Mouse (Mus musculus): Measurements from ENCODE around the gene Ifitm10. TPM values are rescaled to one million over a fixed set of nuclear protein-coding genes. Genes with fewer than 3 reads are reported as not detected.
"Not testable (repeated sequence)": the region's sequence is repeated elsewhere in the genome, so short reads cannot be mapped to it uniquely, and the experiment has no call there.

The Ifitm10 gene
- polyA plus RNA-seq, 1 experiment, result 0.59 TPM

DNA sequence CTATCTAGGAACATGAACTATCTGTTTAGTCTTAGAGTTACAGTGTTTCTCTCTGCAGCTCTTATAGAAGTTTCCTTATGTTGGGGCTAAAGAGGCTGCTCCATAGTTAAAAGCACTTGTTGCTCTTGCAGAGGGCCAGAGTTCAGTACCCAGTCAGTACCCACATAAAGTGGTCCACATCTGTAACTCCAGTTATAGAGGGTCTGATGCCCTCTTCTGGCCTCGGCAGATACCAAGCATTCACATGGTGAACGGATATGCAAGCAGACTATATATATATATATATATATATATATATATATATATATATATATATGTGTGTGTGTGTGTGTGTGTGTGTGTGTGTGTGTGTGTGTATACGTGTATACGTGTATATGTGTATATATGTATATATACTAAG is 34.4 kb upstream of the Ifitm10 start:
- peaks cover 15% of the 10 kb centered on the region for H3K4me1 ChIP-seq (ENCODE audit: control insufficient read depth, insufficient read depth, low read length)
- TF ChIP-seq CTCF (IDR thresholded peaks at IDR 0.05; ENCODE audit: low read depth, low read length) (no peak), POLR2A (IDR thresholded peaks at IDR 0.05; ENCODE audit: borderline replicate concordance, low read depth, low read length) (no peak)
- no peak overlapping the region for H3K4me3 ChIP-seq (ENCODE audit: insufficient read depth, low read length)
- H3K27ac ChIP-seq (ENCODE audit: insufficient read depth, low read depth, low read length), result no peak overlapping the region

DNA sequence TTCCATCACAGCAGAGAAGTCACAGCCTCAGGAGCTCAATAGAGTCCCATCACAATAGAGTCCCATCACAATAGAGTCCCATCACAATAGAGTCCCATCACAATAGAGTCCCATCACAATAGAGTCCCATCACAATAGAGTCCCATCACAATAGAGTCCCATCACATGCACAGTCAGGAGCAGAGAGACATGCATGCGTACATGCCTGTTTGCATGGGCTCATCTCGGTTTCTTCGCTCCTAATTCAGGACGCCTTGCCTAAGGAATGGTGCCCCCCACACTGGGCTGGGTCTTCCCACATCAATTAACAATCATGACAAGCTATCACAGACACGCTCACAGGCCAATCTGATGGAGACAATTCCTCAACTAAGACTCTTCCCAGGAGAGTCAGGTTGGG is 31.6 kb upstream of the Ifitm10 start:
- H3K27ac ChIP-seq (ENCODE audit: insufficient read depth, low read depth, low read length); H3K4me3 ChIP-seq (ENCODE audit: insufficient read depth, low read length): not testable (repeated sequence)
- peaks cover 37% of the 10 kb centered on the region for H3K4me1 ChIP-seq (ENCODE audit: control insufficient read depth, insufficient read depth, low read length)

DNA sequence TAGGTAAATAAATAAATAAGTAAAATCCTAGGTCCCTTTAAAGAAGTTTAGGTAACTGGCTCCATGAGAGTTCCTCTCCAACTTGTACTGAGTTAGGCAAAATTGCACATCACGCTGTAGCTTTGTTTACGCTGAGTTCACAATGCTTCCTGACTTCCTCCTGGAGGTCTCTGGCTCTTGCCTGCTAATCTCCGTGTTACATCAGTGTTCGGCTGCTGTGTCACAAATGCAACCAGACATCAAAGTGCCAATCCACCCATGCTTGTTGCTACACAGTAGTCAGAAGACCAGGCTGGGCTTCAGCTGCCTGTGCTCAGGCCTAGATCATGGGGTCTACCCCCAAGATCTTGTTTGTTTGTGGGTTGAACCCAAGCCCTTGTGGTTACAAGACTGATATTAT is 30.0 kb upstream of the Ifitm10 start:
- TF ChIP-seq POLR2A (IDR thresholded peaks at IDR 0.05; ENCODE audit: borderline replicate concordance, low read depth, low read length) (no peak), CTCF (IDR thresholded peaks at IDR 0.05; ENCODE audit: low read depth, low read length) (no peak)
- peaks cover 50% of the 10 kb centered on the region for H3K4me1 ChIP-seq (ENCODE audit: control insufficient read depth, insufficient read depth, low read length)
- H3K4me3 ChIP-seq (ENCODE audit: insufficient read depth, low read length), result no peak overlapping the region
- peak overlapping the region; percentile 91 for H3K27ac ChIP-seq (ENCODE audit: insufficient read depth, low read depth, low read length)

DNA sequence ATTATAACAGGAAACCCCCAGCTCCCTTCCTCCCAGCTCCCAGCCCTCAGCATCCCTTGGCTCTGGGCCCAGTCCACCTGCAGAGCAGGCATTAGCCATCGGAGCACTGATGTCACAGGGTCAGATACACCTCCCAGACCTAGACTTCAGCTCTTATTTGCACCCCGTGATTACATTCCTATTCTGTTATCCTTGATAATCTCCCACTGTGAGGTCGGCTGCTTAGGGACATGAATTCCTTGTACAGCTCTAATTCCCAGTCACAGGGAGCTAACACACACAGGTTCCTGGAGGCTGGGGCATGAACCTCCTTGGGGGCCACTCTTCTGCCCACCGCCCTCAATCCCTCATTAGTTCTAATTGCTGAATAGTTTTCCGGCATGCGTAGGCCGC is 27.2 kb upstream of the Ifitm10 start:
- H3K4me3 ChIP-seq (ENCODE audit: insufficient read depth, low read length), result no peak overlapping the region
- no peak for TF ChIP-seq POLR2A (IDR thresholded peaks at IDR 0.05; ENCODE audit: borderline replicate concordance, low read depth, low read length)
- no peak for TF ChIP-seq CTCF (IDR thresholded peaks at IDR 0.05; ENCODE audit: low read depth, low read length)
- peak overlapping the region; percentile 93 for H3K27ac ChIP-seq (ENCODE audit: insufficient read depth, low read depth, low read length)
- H3K4me1 ChIP-seq (ENCODE audit: control insufficient read depth, insufficient read depth, low read length), result peaks cover 76% of the 10 kb centered on the region

DNA sequence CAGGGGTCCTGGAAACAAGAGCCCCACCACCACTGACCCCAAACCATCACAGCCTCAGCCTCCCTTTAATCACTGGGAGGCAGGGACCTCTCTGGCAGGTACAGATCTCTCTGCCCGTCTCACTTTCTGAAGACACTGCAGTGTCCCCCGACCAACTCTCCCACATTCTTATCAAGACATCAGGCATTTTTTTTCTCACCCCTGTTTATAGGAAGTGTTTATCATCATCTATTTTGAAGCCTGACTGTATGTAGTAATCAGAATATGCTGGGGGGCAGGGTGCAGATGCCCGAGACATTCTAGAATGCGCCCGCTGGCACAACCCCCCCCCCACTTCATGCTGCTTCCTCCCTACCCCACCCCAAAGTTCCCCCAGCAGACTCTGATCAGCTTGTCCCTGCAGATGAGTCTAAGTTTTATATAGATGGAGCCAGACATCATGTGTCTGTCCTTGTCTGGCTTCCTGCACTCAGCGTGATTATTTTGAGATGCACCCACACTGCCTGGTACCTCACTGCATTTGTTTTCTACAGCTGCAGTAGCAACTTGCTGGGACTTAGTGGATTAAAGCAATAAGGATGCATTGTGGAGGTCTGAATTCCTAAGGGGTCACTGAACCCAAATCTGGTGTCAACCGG is 26.7 kb upstream of the Ifitm10 start:
- peaks cover 81% of the 10 kb centered on the region for H3K4me1 ChIP-seq (ENCODE audit: control insufficient read depth, insufficient read depth, low read length)
- TF ChIP-seq POLR2A (IDR thresholded peaks at IDR 0.05; ENCODE audit: borderline replicate concordance, low read depth, low read length) (no peak), CTCF (IDR thresholded peaks at IDR 0.05; ENCODE audit: low read depth, low read length) (no peak)
- no peak overlapping the region for H3K4me3 ChIP-seq (ENCODE audit: insufficient read depth, low read length)
- H3K27ac ChIP-seq (ENCODE audit: insufficient read depth, low read depth, low read length), result peak overlapping the region; percentile 93

DNA sequence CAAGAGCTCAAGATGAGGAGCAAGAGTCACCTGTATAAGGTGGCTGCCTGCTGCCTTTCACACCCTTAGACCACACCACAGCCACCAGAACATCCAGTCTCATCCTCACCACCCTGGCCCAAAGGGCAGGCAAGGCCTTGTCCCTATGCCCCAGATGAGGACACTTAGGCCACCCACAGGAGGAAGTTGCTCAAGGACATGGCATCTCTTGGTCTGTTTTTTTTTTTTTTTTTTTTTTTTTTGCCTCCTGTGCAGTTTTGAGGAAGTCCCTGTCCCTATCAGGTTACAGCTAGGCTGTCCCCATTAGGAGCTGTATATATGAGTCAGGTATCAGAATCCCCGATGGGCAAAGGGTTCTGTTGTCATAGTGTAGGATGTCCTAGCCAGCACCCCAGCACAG is 25.7 kb upstream of the Ifitm10 start:
- TF ChIP-seq POLR2A (IDR thresholded peaks at IDR 0.05; ENCODE audit: borderline replicate concordance, low read depth, low read length), result no peak
- no peak for TF ChIP-seq CTCF (IDR thresholded peaks at IDR 0.05; ENCODE audit: low read depth, low read length)
- Histone ChIP-seq H3K27ac (ENCODE audit: insufficient read depth, low read depth, low read length) (peak overlapping the region; percentile 98), H3K4me3 (ENCODE audit: insufficient read depth, low read length) (no peak overlapping the region), H3K4me1 (ENCODE audit: control insufficient read depth, insufficient read depth, low read length) (peaks cover 85% of the 10 kb centered on the region)

DNA sequence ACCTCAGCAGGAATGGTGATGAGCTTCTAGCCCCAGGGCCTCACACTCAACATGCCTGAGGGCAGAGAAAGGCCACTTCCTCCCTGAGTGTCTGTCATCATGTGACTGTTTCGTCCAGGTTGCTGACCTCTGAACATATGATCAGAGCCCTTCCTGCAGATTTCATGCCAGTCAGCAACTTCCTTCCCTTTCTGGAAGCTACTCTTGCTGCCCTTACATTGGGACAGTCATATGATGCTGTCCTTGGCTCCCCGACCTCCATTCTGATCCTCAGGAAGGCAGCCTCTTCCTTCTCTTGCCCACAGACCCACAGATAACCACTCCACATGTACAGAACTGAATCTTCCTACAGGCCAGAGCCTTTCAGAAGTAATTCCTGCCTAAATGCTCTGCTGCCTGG is 24.5 kb upstream of the Ifitm10 start:
- TF ChIP-seq POLR2A (IDR thresholded peaks at IDR 0.05; ENCODE audit: borderline replicate concordance, low read depth, low read length) (no peak), CTCF (IDR thresholded peaks at IDR 0.05; ENCODE audit: low read depth, low read length) (no peak)
- Histone ChIP-seq H3K27ac (ENCODE audit: insufficient read depth, low read depth, low read length) (peak overlapping the region; percentile 98), H3K4me1 (ENCODE audit: control insufficient read depth, insufficient read depth, low read length) (peaks cover 86% of the 10 kb centered on the region), H3K4me3 (ENCODE audit: insufficient read depth, low read length) (no peak overlapping the region)

DNA sequence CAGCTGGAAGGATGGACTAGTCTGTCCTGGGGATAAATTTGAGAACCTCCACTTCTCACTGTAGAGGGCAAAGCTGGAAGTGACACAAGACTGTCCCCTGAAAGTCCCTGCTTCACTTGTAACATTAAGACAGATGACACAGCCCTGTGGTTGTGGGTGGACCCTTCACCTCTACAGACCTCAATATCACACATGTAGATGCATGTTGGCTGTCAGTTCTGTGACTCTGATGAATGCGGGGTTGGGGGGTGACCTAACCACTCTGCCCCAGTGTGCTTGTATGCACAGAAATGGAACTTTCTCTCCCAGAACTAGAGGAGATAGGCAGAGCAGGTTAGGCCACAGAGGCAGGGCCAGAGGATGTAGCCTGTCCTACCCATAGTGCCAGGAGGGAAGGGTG is 23.1 kb upstream of the Ifitm10 start:
- Histone ChIP-seq H3K4me1 (ENCODE audit: control insufficient read depth, insufficient read depth, low read length) (peaks cover 87% of the 10 kb centered on the region), H3K27ac (ENCODE audit: insufficient read depth, low read depth, low read length) (peak overlapping the region; percentile 98), H3K4me3 (ENCODE audit: insufficient read depth, low read length) (no peak overlapping the region)
- no peak for TF ChIP-seq CTCF (IDR thresholded peaks at IDR 0.05; ENCODE audit: low read depth, low read length)
- no peak for TF ChIP-seq POLR2A (IDR thresholded peaks at IDR 0.05; ENCODE audit: borderline replicate concordance, low read depth, low read length)

DNA sequence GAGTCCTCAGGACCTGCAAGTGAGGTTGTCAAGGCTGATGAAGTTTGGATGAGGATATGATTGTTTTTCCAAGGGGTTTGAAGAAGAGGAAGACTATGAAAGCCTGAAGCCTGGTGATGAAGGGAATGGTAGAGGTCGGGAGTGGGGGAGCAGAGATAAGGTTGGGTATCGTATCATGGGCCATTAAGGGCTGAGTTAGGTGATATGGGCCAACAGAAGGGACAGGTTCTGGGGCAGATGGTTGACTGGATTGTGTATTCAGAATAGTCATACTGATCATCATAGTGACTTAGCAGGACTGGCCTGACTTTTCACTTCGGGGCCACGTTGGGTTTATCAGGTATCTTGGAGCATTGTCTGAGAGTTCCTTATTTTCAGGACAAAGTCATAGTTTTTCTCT is 21.9 kb upstream of the Ifitm10 start:
- peaks cover 90% of the 10 kb centered on the region for H3K4me1 ChIP-seq (ENCODE audit: control insufficient read depth, insufficient read depth, low read length)
- no peak overlapping the region for H3K4me3 ChIP-seq (ENCODE audit: insufficient read depth, low read length)
- H3K27ac ChIP-seq (ENCODE audit: insufficient read depth, low read depth, low read length), result peak overlapping the region; percentile 98
- TF ChIP-seq CTCF (IDR thresholded peaks at IDR 0.05; ENCODE audit: low read depth, low read length) (no peak), POLR2A (IDR thresholded peaks at IDR 0.05; ENCODE audit: borderline replicate concordance, low read depth, low read length) (no peak)

DNA sequence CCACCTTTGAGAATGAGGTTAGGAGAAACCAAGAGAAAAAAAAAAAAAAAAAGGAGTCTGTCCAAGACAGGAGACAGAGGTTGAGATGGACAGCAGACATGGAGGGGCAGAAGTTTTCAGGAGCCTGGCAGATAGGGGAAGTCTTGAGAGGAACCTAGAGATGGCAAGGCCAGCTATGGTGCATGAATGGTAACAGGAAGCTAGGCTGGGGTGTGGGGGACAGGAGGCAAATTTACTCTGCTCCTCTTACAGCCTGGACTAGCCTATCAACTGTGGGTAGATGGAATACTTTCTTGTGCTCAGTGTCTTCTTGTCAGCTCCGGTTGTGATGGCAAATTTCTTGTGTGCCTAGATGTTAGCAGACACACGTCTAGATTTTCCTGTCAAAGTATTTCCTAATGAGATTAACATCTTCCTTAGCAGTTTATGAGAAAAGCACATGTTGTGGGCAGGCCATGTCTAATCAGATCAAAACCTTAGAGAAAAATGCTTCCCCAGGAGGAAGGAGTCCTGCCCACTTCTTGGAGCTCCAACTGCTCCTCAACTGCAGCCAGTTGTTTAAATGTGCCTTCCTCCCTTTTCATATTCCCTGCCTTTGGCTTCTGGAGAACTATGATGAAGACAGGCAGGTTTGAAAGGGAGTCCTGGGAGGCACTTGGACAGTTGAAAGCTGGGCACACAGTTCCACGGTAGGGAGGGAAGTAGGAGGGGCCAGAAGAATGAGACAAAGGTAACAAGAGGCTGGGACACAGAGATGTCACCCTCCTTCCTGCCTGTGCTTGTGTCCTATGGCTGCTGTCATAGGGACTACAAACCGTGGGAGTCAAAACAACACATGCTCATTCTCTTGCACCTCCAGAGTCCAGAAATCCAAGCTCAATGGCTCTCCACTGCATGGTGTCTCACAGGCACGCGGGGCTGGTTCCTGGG is 21.0 kb upstream of the Ifitm10 start:
- no peak overlapping the region for H3K4me3 ChIP-seq (ENCODE audit: insufficient read depth, low read length)
- TF ChIP-seq CTCF (IDR thresholded peaks at IDR 0.05; ENCODE audit: low read depth, low read length) (no peak), POLR2A (IDR thresholded peaks at IDR 0.05; ENCODE audit: borderline replicate concordance, low read depth, low read length) (no peak)
- peak overlapping the region; percentile 98 for H3K27ac ChIP-seq (ENCODE audit: insufficient read depth, low read depth, low read length)
- H3K4me1 ChIP-seq (ENCODE audit: control insufficient read depth, insufficient read depth, low read length), result peaks cover 89% of the 10 kb centered on the region
